Mouse (Mus musculus): ENCODE data around the gene Cmtm6.

Gene Cmtm6

DNA sequence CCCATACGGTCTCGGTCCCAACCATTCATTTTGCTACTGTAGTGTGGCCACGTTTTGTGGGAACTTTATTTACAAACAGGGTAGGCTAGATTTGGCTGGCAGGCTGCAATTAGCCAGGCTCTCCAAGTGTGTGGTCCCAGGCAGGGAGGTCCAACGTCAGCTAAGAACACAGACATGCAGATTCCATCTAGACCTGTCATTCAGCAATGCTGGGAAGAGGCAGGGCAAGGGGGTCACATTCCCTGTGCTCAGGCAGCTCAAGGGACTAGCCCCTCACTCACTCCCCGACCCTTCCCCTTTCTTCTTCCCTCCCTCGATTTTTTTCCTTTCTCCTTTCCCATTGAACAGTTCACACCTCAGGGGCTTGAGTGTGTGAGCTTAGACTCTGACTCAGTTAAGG, 67.9 kb downstream of the Cmtm6 start:
- no peak for DNase-seq (ENCODE audit: low spot score)

Data from testis, postnatal 14 days (tissue).